In the genomic region with DNA sequence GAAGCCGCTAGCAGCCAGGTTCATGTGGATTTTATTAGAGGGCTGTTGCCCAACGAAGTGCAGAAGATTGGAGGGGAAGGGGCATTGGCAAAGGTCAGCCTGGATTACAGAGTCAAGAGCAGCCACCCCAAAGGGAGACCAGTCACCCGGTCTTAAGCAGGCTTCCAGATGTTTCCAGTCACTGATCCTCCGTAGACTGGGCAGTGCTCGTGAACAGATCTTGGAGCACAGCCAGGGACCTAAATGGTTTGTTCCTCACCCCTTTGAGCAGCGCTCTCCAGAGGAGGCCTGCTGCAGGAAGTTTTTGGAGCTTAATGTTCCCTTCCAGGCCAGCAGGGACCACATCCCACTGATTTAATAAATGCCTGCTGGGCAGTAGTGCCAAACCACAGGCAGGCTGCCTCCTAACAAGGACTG, we compare ENCODE assay signal across 9 mouse cellular contexts. TPM values are rescaled to one million over a fixed set of nuclear protein-coding genes. Genes with fewer than 3 reads are reported as not detected.
A peak's percentile ranks its signal among the peaks of the same experiment; 100 is the strongest.
DNase-seq lines count a peak whose midpoint lies in the region; ATAC-seq lines count a peak whose summit lies in the region.
"Had no signal": no experiment of that assay in that cellular context is flagged by ENCODE, and none has a peak within 500 bp of the region (broad histone marks: within the 10 kb centered on the region; RNA-seq: fewer than 3 reads in every experiment).

No protein-coding gene starts in this region.

- peak; percentile 27 for DNase-seq in cerebellum, adult 9-11 months
- no peak for DNase-seq in cerebellum, adult 11 months
- peak; percentile 39 for DNase-seq in 3T3-L1 (ENCODE audit: low read depth, low spot score)
- DNase-seq in gastrocnemius, postnatal 10 days = peak; percentile 58
- DNase-seq in kidney, adult 9 months = peak; percentile 69
- peak; percentile 69 for DNase-seq in ovary, postnatal 14 days (ENCODE audit: low spot score)
- DNase-seq in frontal cortex, postnatal 25 days (ENCODE audit: low spot score in 2 of 2) = no peak
- DNase-seq in liver, embryonic 11.5 days (ENCODE audit: low spot score) = no peak

- no peaks in the 10 kb centered on the region for H3K4me1 ChIP-seq in liver, embryonic 11.5 days (replicated peaks; ENCODE audit: control insufficient read depth, insufficient read depth, low read length)
- H3K4me1 ChIP-seq: liver, embryonic 15.5 days had no signal

- no peak for ATAC-seq in liver, embryonic 11.5 days (replicated peaks; ENCODE audit: low FRiP score)

- no peak overlapping the region for H3K27ac ChIP-seq in liver, embryonic 11.5 days (ENCODE audit: low read depth, low read length)
- H3K27ac ChIP-seq: liver, embryonic 15.5 days had no signal

- H3K9me3 ChIP-seq in liver, embryonic 11.5 days (ENCODE audit: control insufficient read depth, low read length) = no peaks in the 10 kb centered on the region
- H3K9me3 ChIP-seq: liver, embryonic 15.5 days had no signal

- H3K36me3 ChIP-seq in liver, embryonic 11.5 days (ENCODE audit: control insufficient read depth, insufficient read depth, low read length) = no peaks in the 10 kb centered on the region

- peaks cover 2% of the 10 kb centered on the region; the same call in 1 of the 2 replicates for H3K27me3 ChIP-seq in liver, embryonic 11.5 days (replicated peaks; ENCODE audit: control insufficient read depth, insufficient read depth, low read length)
- H3K27me3 ChIP-seq: liver, embryonic 15.5 days had no signal

- H3K9ac ChIP-seq in liver, embryonic 11.5 days (ENCODE audit: low read depth, low read length) = no peak overlapping the region
- H3K9ac ChIP-seq: liver, embryonic 15.5 days had no signal

- no peak overlapping the region for H3K4me2 ChIP-seq in liver, embryonic 11.5 days
- H3K4me2 ChIP-seq: liver, embryonic 15.5 days had no signal

- H3K4me3 ChIP-seq in liver, embryonic 11.5 days (ENCODE audit: low read depth, low read length) = no peak overlapping the region
- H3K4me3 ChIP-seq: liver, embryonic 15.5 days had no signal

- WGBS in liver, embryonic 11.5 days = 63% methylated on average over 6 of the region's 6 CpGs

RNA-seq across cellular contexts. Expression of gene Nudt2, which starts 16.7 kb away (rescaled TPM):
- 10 to 100 TPM; 25.8 to 26.3 TPM for total RNA-seq in gastrocnemius, postnatal 10 days (2021)
- 45.5 and 49.0 TPM in 2 replicates for polyA plus RNA-seq in liver, embryonic 11.5 days (2014; fragmentation: Nextera tagmentation; extraction: Ambion mirVana)

RNA-seq across cellular contexts. Expression of gene Kif24, which starts 16.9 kb away (rescaled TPM):
- 1 to 10 TPM; 1.6 to 3.3 TPM for total RNA-seq in gastrocnemius, postnatal 10 days (2021)
- 6.2 and 8.6 TPM in 2 replicates for polyA plus RNA-seq in liver, embryonic 11.5 days (2014; fragmentation: Nextera tagmentation; extraction: Ambion mirVana)

RNA-seq across cellular contexts. Expression of gene AI464131, which starts 21.3 kb away (rescaled TPM):
- total RNA-seq in gastrocnemius, postnatal 10 days (2021) = 10 to 100 TPM; 75.2 to 77.4 TPM
- 1.5 TPM in 2 replicates for polyA plus RNA-seq in liver, embryonic 11.5 days (2014; fragmentation: Nextera tagmentation; extraction: Ambion mirVana)

RNA-seq across cellular contexts. Expression of gene 1110017D15Rik, which starts 35.5 kb away (rescaled TPM):
- total RNA-seq in gastrocnemius, postnatal 10 days (2021) = under 1 TPM in 1 of 2 experiments, not detected in 1; 0.36 TPM
- polyA plus RNA-seq in liver, embryonic 11.5 days (2014; fragmentation: Nextera tagmentation; extraction: Ambion mirVana) = 0.43 TPM in 1 of 2 replicates, not detected in the other
- polyA plus RNA-seq: liver, embryonic 15.5 days had no signal

Comparison
In these comparisons a context has a peak if more than half of its experiments do, and no peak if none do; other contexts are left out.
1. DNase-seq: peak in cerebellum, adult 9-11 months (single experiment), 3T3-L1 (single experiment), gastrocnemius, postnatal 10 days (single experiment), kidney, adult 9 months (single experiment) and ovary, postnatal 14 days (single experiment); none in cerebellum, adult 11 months (single experiment), frontal cortex, postnatal 25 days (0 of 2) and liver, embryonic 11.5 days (single experiment).